Mouse (Mus musculus): Measurements from ENCODE around the gene Pde2a.

DNA sequence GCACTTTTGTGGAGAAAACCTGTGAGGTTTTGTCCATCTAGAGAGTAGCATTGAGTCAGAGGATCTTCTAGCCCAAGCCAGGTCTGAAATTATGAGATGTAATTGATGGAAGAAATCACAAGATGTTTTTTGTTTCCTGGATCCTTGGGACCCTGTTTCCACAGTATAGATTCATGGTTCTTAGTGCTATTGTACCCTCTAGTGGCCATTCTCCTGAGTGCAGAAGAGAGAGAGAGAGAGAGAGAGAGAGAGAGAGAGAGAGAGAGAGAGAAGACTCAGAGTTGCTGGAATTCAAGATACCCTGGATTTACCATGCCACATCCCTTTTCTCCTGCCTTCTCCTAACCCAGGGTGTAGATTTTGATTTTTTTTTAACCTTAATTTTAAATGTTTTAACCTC, 47.3 kb upstream of the Pde2a start:
- TF ChIP-seq GATA1 (IDR thresholded peaks at IDR 0.05; ENCODE audit: low read length), result no peak
- TF ChIP-seq TAL1 (IDR thresholded peaks at IDR 0.05; ENCODE audit: low read length), result no peak

Measured in erythroblast, embryonic 14.5 days (primary cell).